Mouse (Mus musculus) liver, embryonic 13.5 days (tissue): ENCODE data around the gene Cdkn2a. TPM values are rescaled to one million over a fixed set of nuclear protein-coding genes. Genes with fewer than 3 reads are reported as not detected.
A peak's percentile ranks its signal among the peaks of the same experiment; 100 is the strongest.

ENCODE experiments used
- ATAC-seq: fragments of 200-750 bp; cut with Nextera tagmentation; 2 replicates; pipeline ENCODE4 v1.8.0; 2017; ENCODE audit warnings: low read depth, mild to moderate bottlenecking, moderate number of reproducible peaks, moderate library complexity
- DNase-seq: peaks from one replicate; pipeline ENCODE4 v3.0.0; 2022
- H3K27ac ChIP-seq: fragments of 300-500 bp; sonication (generic); 2 replicates; pipeline ENCODE4 v1.5.1; 2015; ENCODE audit warnings: moderate library complexity, mild to moderate bottlenecking, inconsistent platforms
- H3K27me3 ChIP-seq: fragments of 300-500 bp; sonication (generic); 2 replicates; pipeline ENCODE4 v1.6.1; 2015; ENCODE audit warnings: mild to moderate bottlenecking, inconsistent platforms
- H3K36me3 ChIP-seq: fragments of 300-500 bp; sonication (generic); 2 replicates; pipeline ENCODE4 v1.6.1; 2015; ENCODE audit warnings: mild to moderate bottlenecking, inconsistent platforms
- H3K4me1 ChIP-seq: fragments of 300-500 bp; sonication (generic); replicated peaks from 2 replicates; pipeline ENCODE4 v1.6.1; 2015; ENCODE audit warnings: inconsistent platforms
- H3K4me2 ChIP-seq: fragments of 300-500 bp; sonication (generic); 2 replicates; pipeline ENCODE4 v1.6.1; 2015; ENCODE audit warnings: inconsistent platforms, mild to moderate bottlenecking, moderate library complexity
- H3K4me3 ChIP-seq: fragments of 300-500 bp; sonication (generic); replicated peaks from 2 replicates; pipeline ENCODE4 v1.5.1; 2015; ENCODE audit warnings: mild to moderate bottlenecking, inconsistent platforms
- H3K9ac ChIP-seq: fragments of 300-500 bp; sonication (generic); 2 replicates; pipeline ENCODE4 v1.6.1; 2015; ENCODE audit warnings: mild to moderate bottlenecking, inconsistent platforms
- H3K9me3 ChIP-seq: fragments of 300-500 bp; sonication (generic); replicated peaks from 2 replicates; pipeline ENCODE4 v1.6.1; 2016; ENCODE audit warnings: inconsistent platforms
- WGBS: fragments of 180-500 bp; shearing (Covaris S2); methylation state at CpG from one replicate; pipeline ENCODE4 v1.1.7; 2015; ENCODE audit not compliant: insufficient replicate concordance; 5-methylcytosine and 5-hydroxymethylcytosine counted together
- polyA plus RNA-seq: library from polyadenylated mRNA; unstranded; fragments of >200 nt; fragmentation: Nextera tagmentation; extraction: Ambion mirVana; gene quantifications from 2 replicates; pipeline ENCODE4 v1.2.1, GENCODE M21; 2015

Cdkn2a gene
- polyA plus RNA-seq, 1 experiment from 2014 or later = not detected

DNA sequence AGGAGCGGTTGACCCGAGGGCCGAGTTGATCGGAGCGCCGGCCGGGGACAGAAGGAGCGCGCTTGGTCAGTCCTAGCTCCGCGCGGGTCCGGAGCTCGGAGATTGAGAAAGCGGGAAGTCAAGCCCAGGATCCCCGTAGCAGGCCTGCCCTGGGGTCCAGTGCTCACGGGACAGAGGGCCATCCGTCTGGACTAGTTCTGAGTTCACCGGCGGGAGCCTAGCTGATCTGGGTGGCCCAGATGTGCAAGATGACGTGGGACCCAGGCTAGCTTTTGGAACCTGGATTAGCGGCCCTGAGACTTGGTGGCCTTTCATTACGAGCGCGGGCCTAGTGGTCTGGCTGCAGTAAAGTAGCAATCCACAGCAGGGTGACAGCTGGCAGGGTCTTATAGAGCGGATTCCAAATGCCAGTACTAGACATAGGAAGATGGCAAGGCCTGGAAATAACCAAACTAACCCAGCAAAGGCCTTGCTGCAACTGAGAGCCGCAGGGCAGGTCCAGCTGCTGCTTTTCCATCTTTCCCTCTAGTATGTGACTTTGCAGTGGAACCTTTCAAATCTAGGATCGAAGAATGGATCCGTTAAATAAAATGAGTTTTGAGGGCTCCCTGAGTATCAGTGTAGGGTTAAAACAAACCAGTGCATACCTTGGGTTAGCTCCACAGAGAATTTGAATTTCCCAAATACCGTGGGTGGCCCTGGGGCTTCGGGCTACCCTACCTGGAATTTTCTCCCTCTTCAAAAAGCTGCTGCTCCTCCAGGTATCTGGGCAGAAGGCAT, 1.2 kb upstream of the Cdkn2a start:
- H3K4me2 ChIP-seq = peak overlapping the region; percentile 74
- peak overlapping the region; percentile 65 for H3K4me3 ChIP-seq
- WGBS = 4% methylated on average over 31 of the region's 31 CpGs
- no peaks in the 10 kb centered on the region for H3K36me3 ChIP-seq
- H3K4me1 ChIP-seq = peaks cover 12% of the 10 kb centered on the region; the same call in 1 of the 2 replicates
- H3K27ac ChIP-seq = no peak overlapping the region
- H3K9ac ChIP-seq = no peak overlapping the region
- ATAC-seq (no peak), DNase-seq (no peak)
- peaks cover 89% of the 10 kb centered on the region for H3K27me3 ChIP-seq
- H3K9me3 ChIP-seq = no peaks in the 10 kb centered on the region

DNA sequence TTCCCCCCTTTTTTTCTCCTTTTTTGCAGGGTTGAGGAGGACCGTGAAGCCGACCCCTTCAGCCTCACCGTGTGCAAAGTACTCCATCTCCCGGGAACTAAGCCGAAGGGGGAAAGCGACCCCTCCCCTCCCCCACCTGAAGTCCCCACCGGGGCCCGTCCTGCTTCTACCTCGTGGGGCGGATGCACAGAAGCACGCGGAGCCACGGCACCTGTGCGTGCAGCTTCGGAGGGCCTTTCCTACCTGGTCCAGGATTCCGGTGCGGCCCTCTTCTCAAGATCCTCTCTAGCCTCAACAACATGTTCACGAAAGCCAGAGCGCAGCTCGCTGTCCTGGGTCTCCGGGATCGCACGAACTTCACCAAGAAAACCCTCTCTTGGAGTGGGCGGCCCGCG, 365 bp downstream of the Cdkn2a start:
- ATAC-seq (0 out of 2 replicates have a peak, but pooled peaks have one; percentile 5), DNase-seq (no peak)
- WGBS = 2% methylated on average over 26 of the region's 26 CpGs
- Histone ChIP-seq H3K27me3 (peaks cover 89% of the 10 kb centered on the region), H3K4me3 (peak overlapping the region; percentile 65), H3K9ac (no peak overlapping the region), H3K4me1 (peaks cover 12% of the 10 kb centered on the region; the same call in 1 of the 2 replicates), H3K36me3 (no peaks in the 10 kb centered on the region), H3K27ac (no peak overlapping the region), H3K4me2 (peak overlapping the region; percentile 74), H3K9me3 (no peaks in the 10 kb centered on the region)

DNA sequence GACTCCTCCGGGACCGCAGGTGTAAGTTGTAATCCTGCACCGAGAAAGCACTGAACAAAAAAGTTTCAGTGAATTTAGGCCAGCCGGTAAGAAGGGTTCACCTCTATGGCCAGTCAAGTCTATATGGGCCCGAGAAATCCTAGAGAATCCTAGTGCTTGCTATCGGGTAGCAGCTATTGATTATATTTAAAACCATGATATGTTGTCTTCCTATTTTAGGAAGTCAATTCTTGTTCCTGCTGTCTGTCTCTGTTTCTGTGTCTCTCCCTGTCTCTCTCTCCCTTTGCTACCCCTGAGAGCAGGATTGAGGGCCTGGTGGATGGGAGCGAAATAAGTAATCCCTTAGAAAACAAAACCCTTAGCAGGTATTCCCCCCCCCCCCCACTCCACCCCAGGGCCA, 937 bp downstream of the Cdkn2a start:
- peaks cover 94% of the 10 kb centered on the region for H3K27me3 ChIP-seq
- H3K36me3 ChIP-seq = no peaks in the 10 kb centered on the region
- H3K4me1 ChIP-seq = peaks cover 12% of the 10 kb centered on the region; the same call in 1 of the 2 replicates
- no peak overlapping the region for H3K9ac ChIP-seq
- DNase-seq = no peak
- no peak overlapping the region for H3K27ac ChIP-seq
- H3K9me3 ChIP-seq = no peaks in the 10 kb centered on the region
- no peak overlapping the region for H3K4me2 ChIP-seq
- H3K4me3 ChIP-seq = no peak overlapping the region
- WGBS = 16% methylated on average over 7 of the region's 7 CpGs
- ATAC-seq = no peak

DNA sequence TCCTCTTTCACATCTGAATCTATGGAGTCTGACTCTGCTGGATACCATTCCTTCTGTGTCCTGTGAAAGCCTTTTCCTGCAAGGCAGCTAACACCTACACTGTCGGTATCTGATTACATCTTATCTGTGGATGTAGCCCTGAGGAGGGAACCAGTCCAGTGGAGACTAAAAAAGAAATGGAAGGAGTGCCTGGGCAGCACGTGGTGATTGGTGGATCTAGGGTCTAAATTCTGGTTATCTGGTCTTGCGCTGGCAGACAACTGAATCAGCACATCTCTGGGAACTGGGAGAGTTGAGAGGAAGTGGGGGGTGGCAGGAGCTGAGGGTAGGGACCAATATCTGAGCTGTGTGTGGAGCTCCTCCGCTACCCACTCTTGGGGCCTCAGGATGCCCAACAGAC, 5.4 kb downstream of the Cdkn2a start:
- no peak overlapping the region for H3K4me2 ChIP-seq
- under 1% methylated on average over 4 of the region's 4 CpGs for WGBS
- no peak overlapping the region for H3K27ac ChIP-seq
- no peaks in the 10 kb centered on the region for H3K36me3 ChIP-seq
- peaks cover under 1% of the 10 kb centered on the region; the same call in 1 of the 2 replicates for H3K4me1 ChIP-seq
- DNase-seq (no peak), ATAC-seq (no peak)
- H3K9me3 ChIP-seq = no peaks in the 10 kb centered on the region
- H3K4me3 ChIP-seq = no peak overlapping the region
- H3K27me3 ChIP-seq = peaks cover 80% of the 10 kb centered on the region
- H3K9ac ChIP-seq = no peak overlapping the region

DNA sequence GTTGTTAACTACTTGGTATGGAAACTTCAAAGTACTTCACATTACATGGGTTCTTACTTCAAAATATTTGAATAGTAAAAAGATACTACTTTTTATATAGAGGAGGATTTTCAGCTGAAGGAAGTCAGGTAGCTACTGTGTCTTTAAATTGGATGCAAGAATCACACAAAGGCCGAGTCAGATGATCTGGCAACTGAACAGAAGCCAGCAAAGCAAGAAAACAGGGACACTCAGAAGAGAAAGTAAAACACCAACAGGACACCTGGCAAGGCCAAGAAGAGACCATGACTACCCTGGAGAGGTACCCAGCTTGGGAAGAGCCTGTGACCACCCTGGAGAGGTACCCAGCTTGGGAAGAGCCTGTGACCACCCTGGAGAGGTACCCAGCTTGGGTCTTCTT, 7.9 kb downstream of the Cdkn2a start:
- peaks cover 80% of the 10 kb centered on the region for H3K27me3 ChIP-seq
- no peak overlapping the region for H3K27ac ChIP-seq
- no peak for ATAC-seq
- H3K4me1 ChIP-seq = no peaks in the 10 kb centered on the region
- no peaks in the 10 kb centered on the region for H3K9me3 ChIP-seq
- no peaks in the 10 kb centered on the region for H3K36me3 ChIP-seq
- no peak for DNase-seq
- no peak overlapping the region for H3K4me2 ChIP-seq
- H3K9ac ChIP-seq = no peak overlapping the region
- no peak overlapping the region for H3K4me3 ChIP-seq
- 0% methylated on average over 1 of the region's 1 CpGs for WGBS

DNA sequence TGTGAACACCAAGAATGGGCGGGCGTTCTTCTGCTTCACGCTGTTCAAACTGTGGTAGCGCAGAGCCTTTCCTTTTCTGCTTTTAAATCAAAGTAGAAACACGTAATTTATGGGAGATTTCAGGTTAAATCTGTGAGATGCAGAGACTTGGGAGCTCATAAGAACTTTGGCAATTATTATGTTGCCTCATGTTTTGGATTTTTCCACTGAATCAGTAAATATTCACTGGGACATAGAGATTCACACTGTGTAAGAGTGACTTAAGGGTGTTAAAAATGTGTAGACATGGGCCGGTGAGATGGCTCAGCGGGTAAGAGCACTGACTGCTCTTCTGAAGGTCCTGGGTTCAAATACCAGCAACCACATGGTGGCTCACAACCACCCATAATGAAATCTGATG, 8.8 kb downstream of the Cdkn2a start:
- WGBS = 33% methylated on average over 7 of the region's 7 CpGs
- H3K4me2 ChIP-seq = no peak overlapping the region
- H3K27ac ChIP-seq = no peak overlapping the region
- peaks cover 80% of the 10 kb centered on the region for H3K27me3 ChIP-seq
- no peaks in the 10 kb centered on the region for H3K9me3 ChIP-seq
- H3K4me1 ChIP-seq = no peaks in the 10 kb centered on the region
- DNase-seq = no peak
- no peak overlapping the region for H3K9ac ChIP-seq
- H3K36me3 ChIP-seq = no peaks in the 10 kb centered on the region
- H3K4me3 ChIP-seq = no peak overlapping the region
- ATAC-seq = no peak

DNA sequence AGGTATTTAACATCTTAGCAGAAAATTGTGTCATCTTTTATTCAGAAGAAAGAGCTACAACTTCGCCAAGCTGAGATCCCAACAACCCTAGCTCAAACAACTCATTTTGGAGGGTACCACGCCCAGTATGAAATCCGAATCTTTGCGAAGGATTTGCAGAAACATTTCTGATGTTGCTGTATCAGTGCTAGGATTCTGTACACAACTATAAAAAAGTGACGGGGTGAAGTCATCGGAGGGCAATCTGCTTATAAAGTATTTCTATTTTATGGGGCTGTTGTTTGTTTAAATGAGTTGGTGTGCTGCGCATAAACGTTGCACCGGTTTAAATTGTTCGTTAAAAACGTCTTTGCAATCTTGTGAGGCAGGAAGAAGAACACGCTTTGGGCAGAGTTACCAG, 11.8 kb downstream of the Cdkn2a start:
- Histone ChIP-seq H3K9me3 (no peaks in the 10 kb centered on the region), H3K27ac (no peak overlapping the region), H3K4me3 (no peak overlapping the region), H3K27me3 (peaks cover 78% of the 10 kb centered on the region), H3K9ac (no peak overlapping the region), H3K4me1 (no peaks in the 10 kb centered on the region), H3K36me3 (no peaks in the 10 kb centered on the region), H3K4me2 (no peak overlapping the region)
- ATAC-seq (no peak), DNase-seq (no peak)
- 3% methylated on average over 12 of the region's 12 CpGs for WGBS

DNA sequence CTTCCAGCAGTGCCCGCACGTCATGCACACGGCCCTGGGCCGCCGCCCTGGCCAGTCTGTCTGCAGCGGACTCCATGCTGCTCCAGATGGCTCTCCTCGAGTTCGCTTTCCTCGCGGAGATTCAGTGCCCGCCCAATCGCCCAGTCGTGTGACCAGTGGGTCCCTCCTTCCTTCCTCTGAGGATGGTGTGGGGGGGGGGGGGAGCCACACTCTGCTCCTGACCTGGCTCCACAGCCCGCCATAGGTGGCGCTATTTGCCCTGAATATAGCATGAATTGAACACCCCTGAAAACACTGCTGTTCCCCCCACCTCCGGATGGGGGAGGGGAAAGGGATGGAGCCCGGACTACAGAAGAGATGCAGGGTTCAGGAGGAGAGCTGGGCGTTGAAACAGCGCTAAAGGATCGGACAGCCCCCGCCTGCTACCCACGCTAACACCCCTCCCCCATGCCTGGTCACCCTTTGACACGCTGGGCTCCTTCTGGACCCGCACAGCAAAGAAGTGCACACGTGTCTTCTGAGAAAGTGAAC, 12.4 kb downstream of the Cdkn2a start:
- Histone ChIP-seq H3K4me1 (no peaks in the 10 kb centered on the region), H3K4me3 (no peak overlapping the region), H3K27ac (no peak overlapping the region), H3K4me2 (peak overlapping the region; percentile 14; the same call in 1 of the 2 replicates), H3K36me3 (no peaks in the 10 kb centered on the region), H3K9me3 (no peaks in the 10 kb centered on the region), H3K9ac (no peak overlapping the region), H3K27me3 (peaks cover 81% of the 10 kb centered on the region)
- DNase-seq (no peak), ATAC-seq (no peak)
- 2% methylated on average over 25 of the region's 25 CpGs for WGBS

DNA sequence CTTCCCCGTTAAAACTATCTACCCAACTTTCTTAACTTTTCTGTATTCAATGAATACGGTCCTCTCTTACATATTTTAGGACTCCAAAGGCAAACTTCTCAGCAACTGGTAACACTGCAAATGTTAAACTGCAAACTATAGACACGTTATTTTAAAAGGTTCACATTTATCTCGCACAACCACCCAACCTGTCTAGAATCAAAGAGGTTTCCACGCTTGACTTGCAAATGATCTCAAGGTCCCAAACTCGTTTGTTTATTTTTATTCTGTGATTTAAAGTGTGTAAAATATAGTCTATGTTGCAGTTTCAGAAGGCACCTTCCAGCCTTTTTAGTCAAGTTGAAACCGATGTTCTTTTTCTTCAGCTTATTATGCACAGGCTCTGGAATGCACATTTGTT, 13.2 kb downstream of the Cdkn2a start:
- whole genome bisulfite sequencing = 3% methylated on average over 7 of the region's 7 CpGs
- Histone ChIP-seq H3K4me1 (no peaks in the 10 kb centered on the region), H3K9ac (no peak overlapping the region), H3K4me3 (no peak overlapping the region), H3K9me3 (no peaks in the 10 kb centered on the region), H3K4me2 (no peak overlapping the region), H3K36me3 (no peaks in the 10 kb centered on the region), H3K27ac (no peak overlapping the region), H3K27me3 (peaks cover 86% of the 10 kb centered on the region)
- ATAC-seq (no peak), DNase-seq (no peak)

DNA sequence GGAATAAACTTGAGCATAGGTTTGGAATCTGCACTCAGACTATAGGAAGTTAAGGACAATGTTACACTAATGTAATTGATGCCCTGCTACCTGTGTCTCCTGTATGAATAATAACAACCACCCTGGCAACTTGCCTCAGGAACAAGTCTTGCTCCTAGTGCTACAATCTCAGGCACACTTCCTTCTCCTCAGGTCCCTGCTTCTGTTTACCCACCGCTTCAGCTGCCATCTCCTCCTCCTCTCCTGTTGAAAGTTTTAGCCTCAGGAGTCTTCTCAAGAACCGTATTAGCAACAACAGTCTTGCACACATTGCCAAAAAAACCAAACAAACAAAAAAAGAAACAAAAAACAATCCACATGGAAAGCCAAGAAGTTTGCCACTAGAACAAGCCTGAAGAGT, 14.8 kb downstream of the Cdkn2a start:
- H3K4me1 ChIP-seq = no peaks in the 10 kb centered on the region
- peaks cover 92% of the 10 kb centered on the region for H3K27me3 ChIP-seq
- ATAC-seq (no peak), DNase-seq (no peak)
- no peak overlapping the region for H3K27ac ChIP-seq
- 0% methylated on average over 2 of the region's 2 CpGs for WGBS
- H3K9me3 ChIP-seq = no peaks in the 10 kb centered on the region
- H3K4me3 ChIP-seq = no peak overlapping the region
- no peak overlapping the region for H3K9ac ChIP-seq
- no peak overlapping the region for H3K4me2 ChIP-seq
- H3K36me3 ChIP-seq = no peaks in the 10 kb centered on the region

DNA sequence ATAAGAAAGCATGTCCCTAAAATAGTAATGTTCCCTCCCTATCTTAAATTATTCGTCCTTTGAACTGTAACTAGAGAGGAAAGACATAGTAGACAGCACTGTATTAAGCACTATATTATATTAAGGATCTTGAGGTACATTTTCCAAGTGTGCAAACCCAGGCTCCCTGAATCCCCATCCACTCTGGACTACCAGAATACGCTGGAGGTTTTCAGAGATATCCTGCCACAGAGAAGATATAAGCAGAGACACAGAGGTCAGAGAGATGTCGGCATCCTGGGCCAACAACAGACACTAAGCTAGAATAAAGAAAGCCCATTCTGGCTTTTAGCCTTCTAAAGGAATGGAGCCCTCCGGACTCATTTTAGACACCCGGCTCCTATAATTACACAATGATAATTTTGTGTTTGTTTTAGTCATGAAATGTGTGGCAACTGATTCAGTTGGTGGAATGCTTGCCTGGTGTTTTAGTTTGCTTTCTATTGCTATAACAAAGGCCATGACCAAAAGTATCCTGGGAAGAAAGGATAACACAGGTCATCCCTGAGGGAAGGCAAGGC, 17.0 kb downstream of the Cdkn2a start:
- H3K4me1 ChIP-seq = no peaks in the 10 kb centered on the region
- 10% methylated on average over 5 of the region's 5 CpGs for WGBS
- no peaks in the 10 kb centered on the region for H3K36me3 ChIP-seq
- peaks cover 98% of the 10 kb centered on the region for H3K27me3 ChIP-seq
- H3K4me3 ChIP-seq = no peak overlapping the region
- no peak overlapping the region for H3K4me2 ChIP-seq
- H3K27ac ChIP-seq = no peak overlapping the region
- ATAC-seq (no peak), DNase-seq (no peak)
- no peak overlapping the region for H3K9ac ChIP-seq
- H3K9me3 ChIP-seq = no peaks in the 10 kb centered on the region
